Mouse (Mus musculus) midbrain, embryonic 14.5 days (tissue): ENCODE measurements around the gene Mindy4. TPM values are rescaled to one million over a fixed set of nuclear protein-coding genes. Genes with fewer than 3 reads are reported as not detected.

Experiments used
- ATAC-seq: fragments of 200-750 bp; cut with Nextera tagmentation; 2 replicates; pipeline ENCODE4 v1.8.0; 2017; ENCODE audit warnings: moderate number of reproducible peaks, moderate library complexity; ENCODE audit not compliant: low FRiP score, low TSS enrichment
- DNase-seq: peaks from one replicate; pipeline ENCODE4 v3.0.0-alpha.2; 2015
- H3K27ac ChIP-seq: fragments of 300-500 bp; sonication (generic); replicated peaks from 2 replicates; pipeline ENCODE4 v1.5.1; 2014; ENCODE audit warnings: mild to moderate bottlenecking, low read depth, low read length, moderate library complexity
- H3K27me3 ChIP-seq: fragments of 300-500 bp; sonication (generic); 2 replicates; pipeline ENCODE4 v1.6.1; 2014; ENCODE audit warnings: low read length, control low read depth, mixed read lengths; ENCODE audit not compliant: control insufficient read depth, insufficient read depth
- H3K36me3 ChIP-seq: fragments of 300-500 bp; sonication (generic); 2 replicates; pipeline ENCODE4 v1.6.1; 2014; ENCODE audit warnings: low read length, control low read depth; ENCODE audit not compliant: control insufficient read depth, insufficient read depth
- H3K4me1 ChIP-seq: fragments of 300-500 bp; sonication (generic); 2 replicates; pipeline ENCODE4 v1.6.1; 2014; ENCODE audit warnings: mild to moderate bottlenecking, antibody characterized with exemption, low read length, control low read depth; ENCODE audit not compliant: control insufficient read depth, insufficient read depth
- H3K4me2 ChIP-seq: fragments of 300-500 bp; sonication (generic); 2 replicates; pipeline ENCODE4 v1.6.1; 2014; ENCODE audit warnings: mild to moderate bottlenecking, low read length, moderate library complexity
- H3K4me3 ChIP-seq: fragments of 300-500 bp; sonication (generic); replicated peaks from 2 replicates; pipeline ENCODE4 v1.5.1; 2014; ENCODE audit warnings: low read depth, low read length
- H3K9ac ChIP-seq: fragments of 300-500 bp; sonication (generic); replicated peaks from 2 replicates; pipeline ENCODE4 v1.6.1; 2014; ENCODE audit warnings: mild to moderate bottlenecking, low read length, moderate library complexity
- H3K9me3 ChIP-seq: fragments of 300-500 bp; sonication (generic); 2 replicates; pipeline ENCODE4 v1.6.1; 2016; ENCODE audit warnings: low read length, control low read depth, mixed read lengths; ENCODE audit not compliant: control insufficient read depth
- WGBS: fragments of 180-500 bp; shearing (Covaris S2); extraction: QIAGEN DNeasy Blood & Tissue Kit; methylation state at CpG from one replicate; pipeline ENCODE4 v1.1.7; 2014; 5-methylcytosine and 5-hydroxymethylcytosine counted together
- polyA plus RNA-seq: library from polyadenylated mRNA; unstranded; fragments of >200 nt; fragmentation: Nextera tagmentation; extraction: Ambion mirVana; gene quantifications from 2 replicates; pipeline ENCODE4 v1.2.1, GENCODE M21; 2014

The Mindy4 gene
- polyA plus RNA-seq, result 9.8 and 14.6 TPM in 2 replicates

GRCm38 (mm10) chr6:55202913-55203910, at the start of gene Mindy4:
Gene Mindy4 (plus strand): TSS chr6:55203383.
- Histone ChIP-seq H3K9ac (peak within 1 kb of the TSS; percentile 56), H3K4me1 (peaks cover 15% of the 10 kb centered on the region), H3K27ac (peak within 1 kb of the TSS; percentile 89), H3K27me3 (no peaks in the 10 kb centered on the region), H3K4me3 (peak within 1 kb of the TSS; percentile 48), H3K9me3 (no peaks in the 10 kb centered on the region), H3K36me3 (no peaks in the 10 kb centered on the region), H3K4me2 (peak within 1 kb of the TSS; percentile 65)
- peak; percentile 95 for ATAC-seq
- DNase-seq, result peak; percentile 97
- WGBS, result 3% methylated on average over 32 of the region's 33 CpGs

- Histone ChIP-seq H3K4me2 (no peak overlapping the region), H3K9me3 (no peaks in the 10 kb centered on the region), H3K27ac (no peak overlapping the region), H3K9ac (no peak overlapping the region), H3K4me3 (no peak overlapping the region), H3K4me1 (no peaks in the 10 kb centered on the region), H3K27me3 (no peaks in the 10 kb centered on the region), H3K36me3 (no peaks in the 10 kb centered on the region)
- 51% methylated on average over 1 of the region's 1 CpGs for WGBS
- DNase-seq, result peak; percentile 15
- ATAC-seq, result no peak
Measured at GRCm38 (mm10) chr6:55159256-55159655, 43.9 kb upstream of the Mindy4 start.

DNA sequence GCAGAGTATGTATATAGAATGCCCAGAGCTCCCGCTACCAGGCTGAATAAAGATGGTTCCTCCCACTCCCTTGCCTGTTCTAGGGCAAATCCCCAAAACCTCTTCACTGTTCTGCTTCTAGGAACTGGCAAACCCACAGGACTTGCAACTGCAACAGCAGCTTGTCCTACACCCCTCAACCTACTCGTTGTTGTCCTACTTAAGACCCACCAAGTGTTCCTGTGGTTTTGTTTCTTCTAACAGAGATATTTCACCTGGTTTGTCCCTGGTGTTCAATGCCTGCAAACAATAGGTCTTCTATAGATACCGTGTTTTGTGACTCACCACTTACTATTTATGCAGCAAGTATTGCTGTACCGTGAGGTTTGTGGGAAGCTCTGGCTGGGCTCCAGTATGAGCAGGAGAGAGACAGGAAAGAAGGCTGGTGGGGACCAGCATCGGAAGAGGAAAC, 41.8 kb upstream of the Mindy4 start:
- no peak overlapping the region for H3K4me3 ChIP-seq
- no peak overlapping the region for H3K27ac ChIP-seq
- 85% methylated on average over 5 of the region's 5 CpGs for WGBS
- H3K4me2 ChIP-seq, result no peak overlapping the region
- no peaks in the 10 kb centered on the region for H3K36me3 ChIP-seq
- no peaks in the 10 kb centered on the region for H3K4me1 ChIP-seq
- H3K9ac ChIP-seq, result no peak overlapping the region
- H3K9me3 ChIP-seq, result no peaks in the 10 kb centered on the region
- no peak for ATAC-seq
- no peaks in the 10 kb centered on the region for H3K27me3 ChIP-seq
- DNase-seq, result no peak

- no peaks in the 10 kb centered on the region for H3K27me3 ChIP-seq
- no peak overlapping the region for H3K4me2 ChIP-seq
- ATAC-seq, result no peak
- H3K27ac ChIP-seq, result no peak overlapping the region
- H3K4me1 ChIP-seq, result no peaks in the 10 kb centered on the region
- DNase-seq, result no peak
- WGBS, result 56% methylated on average over 8 of the region's 8 CpGs
- H3K4me3 ChIP-seq, result no peak overlapping the region
- H3K9ac ChIP-seq, result no peak overlapping the region
- H3K9me3 ChIP-seq, result no peaks in the 10 kb centered on the region
- no peaks in the 10 kb centered on the region for H3K36me3 ChIP-seq
Measured at GRCm38 (mm10) chr6:55163046-55163584, 40.1 kb upstream of the Mindy4 start.

GRCm38 (mm10) chr6:55166777-55167463, 36.3 kb upstream of the Mindy4 start:
- DNase-seq (peak; percentile 90), ATAC-seq (peak; percentile 37; the same call in 1 of the 2 replicates)
- Histone ChIP-seq H3K36me3 (no peaks in the 10 kb centered on the region), H3K9me3 (no peaks in the 10 kb centered on the region), H3K4me1 (no peaks in the 10 kb centered on the region), H3K9ac (no peak overlapping the region), H3K4me2 (no peak overlapping the region), H3K4me3 (no peak overlapping the region), H3K27me3 (no peaks in the 10 kb centered on the region), H3K27ac (no peak overlapping the region)
- 51% methylated on average over 7 of the region's 7 CpGs for WGBS

- ATAC-seq (no peak), DNase-seq (no peak)
- H3K36me3 ChIP-seq, result no peaks in the 10 kb centered on the region
- 56% methylated on average over 5 of the region's 5 CpGs for WGBS
- H3K9me3 ChIP-seq, result no peaks in the 10 kb centered on the region
- no peak overlapping the region for H3K27ac ChIP-seq
- H3K4me3 ChIP-seq, result no peak overlapping the region
- H3K4me1 ChIP-seq, result no peaks in the 10 kb centered on the region
- no peaks in the 10 kb centered on the region for H3K27me3 ChIP-seq
- H3K9ac ChIP-seq, result no peak overlapping the region
- no peak overlapping the region for H3K4me2 ChIP-seq
Measured at GRCm38 (mm10) chr6:55169818-55170217, 33.4 kb upstream of the Mindy4 start.

DNA sequence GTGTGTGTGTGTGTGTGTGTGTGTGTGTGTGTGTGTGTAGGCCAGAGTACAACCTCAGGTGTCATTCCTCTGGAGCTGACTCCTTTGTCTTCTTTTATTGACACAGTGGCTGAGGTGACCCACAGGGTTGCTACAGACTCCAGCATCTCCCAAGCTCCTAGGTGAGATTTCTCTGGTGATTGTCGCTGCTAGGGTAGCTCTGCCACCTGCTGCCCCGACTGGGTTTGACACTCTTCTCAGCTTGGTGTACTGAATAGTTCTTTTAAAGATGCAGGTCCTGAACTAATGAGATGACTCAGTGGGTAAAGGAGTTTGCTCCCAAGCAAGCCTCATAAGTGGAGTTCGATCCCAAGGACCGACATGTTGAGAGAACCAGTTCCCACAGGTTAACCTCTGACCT, 31.5 kb upstream of the Mindy4 start:
- DNase-seq, result peak; percentile 30
- H3K27me3 ChIP-seq, result no peaks in the 10 kb centered on the region
- H3K27ac ChIP-seq, result no peak overlapping the region
- H3K4me3 ChIP-seq, result no peak overlapping the region
- H3K36me3 ChIP-seq, result no peaks in the 10 kb centered on the region
- no peaks in the 10 kb centered on the region for H3K9me3 ChIP-seq
- no peak for ATAC-seq
- no peak overlapping the region for H3K9ac ChIP-seq
- WGBS, result 53% methylated on average over 4 of the region's 4 CpGs
- H3K4me1 ChIP-seq, result no peaks in the 10 kb centered on the region
- no peak overlapping the region for H3K4me2 ChIP-seq

DNA sequence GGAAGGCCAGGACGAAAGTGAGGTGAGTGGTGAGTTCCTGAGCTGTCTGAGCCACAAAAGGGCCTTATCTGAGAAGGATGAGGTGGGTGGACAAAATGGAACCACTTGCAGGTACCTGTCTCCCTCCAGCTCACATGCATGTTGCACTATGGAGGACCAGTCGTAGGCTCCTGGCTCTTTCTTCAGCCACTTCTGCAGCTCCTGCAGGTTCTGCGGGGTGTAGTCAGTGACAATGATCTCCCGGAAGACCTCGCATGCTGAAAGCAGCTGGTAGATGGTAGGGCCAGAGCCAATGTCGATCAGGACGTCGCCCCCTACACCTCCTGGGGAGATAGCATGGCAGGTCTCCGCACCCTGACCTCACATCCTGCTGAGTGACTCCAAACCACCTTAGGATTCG, 30.0 kb upstream of the Mindy4 start:
- ATAC-seq, result no peak
- WGBS, result 75% methylated on average over 10 of the region's 10 CpGs

More for the DNA sequence above, 30.0 kb upstream of the Mindy4 start:
- Histone ChIP-seq H3K27ac (no peak overlapping the region), H3K27me3 (no peaks in the 10 kb centered on the region), H3K4me2 (no peak overlapping the region), H3K9me3 (no peaks in the 10 kb centered on the region), H3K36me3 (no peaks in the 10 kb centered on the region), H3K9ac (no peak overlapping the region), H3K4me1 (no peaks in the 10 kb centered on the region), H3K4me3 (no peak overlapping the region)
- no peak for DNase-seq
